Mouse (Mus musculus) heart, adult 2 months (tissue): ENCODE measurements around the gene Olfr548-ps1.

Source experiments
- CTCF ChIP-seq: fragments of 200-600 bp; IDR thresholded peaks from 2 replicates; pipeline ENCODE4 v1.8.1; 2022; ENCODE audit warnings: antibody characterized with exemption, mild to moderate bottlenecking, moderate library complexity
- EP300 ChIP-seq: fragments of 200-500 bp; IDR thresholded peaks from 2 replicates; pipeline ENCODE4 v1.6.1; 2011; ENCODE audit warnings: low read depth, low read length, control low read depth; ENCODE audit not compliant: insufficient read depth
- POLR2A ChIP-seq: fragments of 200-500 bp; IDR thresholded peaks from 2 replicates; pipeline ENCODE4 v1.6.1; 2011; ENCODE audit warnings: mild to moderate bottlenecking, low read depth, low read length, control low read depth; ENCODE audit not compliant: insufficient read depth

DNA sequence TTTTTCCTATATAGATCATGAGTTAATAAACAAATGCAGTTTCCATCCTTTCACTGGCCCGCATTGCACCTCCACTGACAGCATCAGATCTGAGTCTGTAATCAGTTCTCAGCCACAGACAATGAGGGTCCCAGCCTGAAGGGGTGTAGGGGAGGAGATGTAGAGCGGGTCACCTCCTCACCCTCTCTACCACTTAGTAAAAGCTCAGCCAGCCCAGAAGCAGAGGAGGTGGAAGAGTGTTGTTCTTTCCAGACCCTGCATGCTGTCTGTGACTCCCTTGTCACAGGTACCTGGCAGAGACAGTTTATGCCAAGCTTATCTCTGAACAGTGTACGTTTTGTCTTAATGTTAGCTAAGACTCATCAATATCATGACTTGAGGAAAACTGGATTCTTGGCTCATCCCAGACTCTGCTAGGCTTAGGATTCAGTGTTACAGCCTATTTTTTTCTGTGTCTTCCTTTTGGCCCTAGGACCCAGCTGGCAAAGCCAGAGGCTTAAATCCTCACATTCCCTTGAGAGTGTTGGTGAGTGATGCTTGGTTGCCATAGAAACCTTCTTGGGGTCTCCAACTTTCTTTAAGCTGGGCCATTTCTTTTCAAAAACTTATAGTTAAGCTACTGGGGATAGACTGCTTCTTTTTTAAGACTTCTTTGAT lies 32.6 kb downstream of the Olfr548-ps1 start:
- no peak for TF ChIP-seq CTCF
- no peak for TF ChIP-seq POLR2A
- TF ChIP-seq EP300, result no peak
